Mouse (Mus musculus) liver, embryonic 14.5 days (tissue): ENCODE measurements around the gene Golt1b. TPM values are rescaled to one million over a fixed set of nuclear protein-coding genes. Genes with fewer than 3 reads are reported as not detected.

ENCODE experiments used
- ATAC-seq: fragments of 200-750 bp; cut with Nextera tagmentation; 2 replicates; pipeline ENCODE4 v1.8.0; 2017; ENCODE audit warnings: moderate number of reproducible peaks, mild to moderate bottlenecking, moderate library complexity; ENCODE audit not compliant: insufficient read depth
- DNase-seq, 3 experiments: peaks; one replicate each; pipeline ENCODE4 v3.0.0-alpha.2; 2012 to 2013; ENCODE audit warnings: low read depth in 3 of 3, low spot score in 3 of 3
- H3K27ac ChIP-seq: fragments of 300-500 bp; sonication (generic); 2 replicates; pipeline ENCODE4 v1.5.1; 2014; ENCODE audit warnings: moderate library complexity, mild to moderate bottlenecking, control low read depth, inconsistent platforms
- H3K27me3 ChIP-seq: fragments of 300-500 bp; sonication (generic); 2 replicates; pipeline ENCODE4 v1.6.1; 2014; ENCODE audit warnings: mild to moderate bottlenecking, low read length, moderate library complexity; ENCODE audit not compliant: control insufficient read depth, insufficient read depth
- H3K36me3 ChIP-seq: fragments of 300-500 bp; sonication (generic); replicated peaks from 2 replicates; pipeline ENCODE4 v1.6.1; 2014; ENCODE audit warnings: low read depth; ENCODE audit not compliant: control insufficient read depth, insufficient read depth
- H3K4me1 ChIP-seq, 2 experiments: fragments of 200-500 bp in 1 of 2; fragments of 300-500 bp in 1 of 2; sonication (generic) in 1 of 2; replicated peaks; 2 replicates each; pipeline ENCODE4 v1.6.1; 2012 to 2014; ENCODE audit warnings: antibody characterized with exemption in 1 of 2, inconsistent platforms in 1 of 2, low read length in 1 of 2; ENCODE audit not compliant: control insufficient read depth in 2 of 2, insufficient read depth in 2 of 2
- H3K4me2 ChIP-seq: fragments of 300-500 bp; sonication (generic); 2 replicates; pipeline ENCODE4 v1.6.1; 2014; ENCODE audit warnings: low read depth, mild to moderate bottlenecking, control low read depth, moderate library complexity
- H3K4me3 ChIP-seq, 2 experiments: fragments of 200-500 bp in 1 of 2; fragments of 300-500 bp in 1 of 2; sonication (generic) in 1 of 2; 2 replicates each; pipeline ENCODE4 v1.5.1; 2012 to 2014; ENCODE audit warnings: low read depth in 2 of 2, low read length in 2 of 2, mild to moderate bottlenecking in 2 of 2, control low read depth in 1 of 2, inconsistent platforms in 1 of 2, moderate library complexity in 1 of 2; ENCODE audit not compliant: insufficient read depth in 1 of 2
- H3K9ac ChIP-seq: fragments of 300-500 bp; sonication (generic); replicated peaks from 2 replicates; pipeline ENCODE4 v1.6.1; 2014; ENCODE audit warnings: mild to moderate bottlenecking, control low read depth, moderate library complexity
- H3K9me3 ChIP-seq: fragments of 300-500 bp; sonication (generic); 2 replicates; pipeline ENCODE4 v1.6.1; 2016; ENCODE audit warnings: low read length, mixed read lengths; ENCODE audit not compliant: control insufficient read depth
- CTCF ChIP-seq: IDR thresholded peaks from 2 replicates; pipeline ENCODE4 v1.5.1; 2016; ENCODE audit warnings: antibody characterized with exemption, low read depth, control low read depth
- EP300 ChIP-seq: IDR thresholded peaks from 2 replicates; pipeline ENCODE4 v1.6.1; 2016; ENCODE audit warnings: antibody characterized with exemption, low read depth
- WGBS: fragments of 180-500 bp; shearing (Covaris S2); extraction: QIAGEN DNeasy Blood & Tissue Kit; methylation state at CpG from one replicate; pipeline ENCODE4 v1.1.7; 2014; ENCODE audit not compliant: insufficient replicate concordance; 5-methylcytosine and 5-hydroxymethylcytosine counted together
- polyA plus RNA-seq, 2 experiments: library from polyadenylated mRNA; depleted of rRNA in 1 of 2; stranded (reverse) in 1 of 2; unstranded in 1 of 2; fragments of >200 nt; fragmentation: Nextera tagmentation in 1 of 2; extraction: Ambion mirVana in 1 of 2; gene quantifications; 2 replicates each; pipeline versions ENCODE4 v1.2.1 to v1.2.3; 2012 to 2014

Golt1b gene
- polyA plus RNA-seq, 2 experiments, result 7.9 to 39.4 TPM

- WGBS, result 50% methylated on average over 7 of the region's 7 CpGs
- no peak for DNase-seq
- no peak overlapping the region for H3K9ac ChIP-seq
- H3K9me3 ChIP-seq, result no peaks in the 10 kb centered on the region
- H3K27me3 ChIP-seq, result no peaks in the 10 kb centered on the region
- H3K4me2 ChIP-seq, result no peak overlapping the region
- H3K4me1 ChIP-seq, result no peaks in the 10 kb centered on the region
- no peaks in the 10 kb centered on the region for H3K36me3 ChIP-seq
- ATAC-seq, result no peak
- H3K27ac ChIP-seq, result no peak overlapping the region
- TF ChIP-seq EP300 (no peak), CTCF (no peak)
- no peak overlapping the region for H3K4me3 ChIP-seq
Observed at GRCm38 (mm10) chr6:142424976-142425375, 38.0 kb downstream of the Golt1b start.

DNA sequence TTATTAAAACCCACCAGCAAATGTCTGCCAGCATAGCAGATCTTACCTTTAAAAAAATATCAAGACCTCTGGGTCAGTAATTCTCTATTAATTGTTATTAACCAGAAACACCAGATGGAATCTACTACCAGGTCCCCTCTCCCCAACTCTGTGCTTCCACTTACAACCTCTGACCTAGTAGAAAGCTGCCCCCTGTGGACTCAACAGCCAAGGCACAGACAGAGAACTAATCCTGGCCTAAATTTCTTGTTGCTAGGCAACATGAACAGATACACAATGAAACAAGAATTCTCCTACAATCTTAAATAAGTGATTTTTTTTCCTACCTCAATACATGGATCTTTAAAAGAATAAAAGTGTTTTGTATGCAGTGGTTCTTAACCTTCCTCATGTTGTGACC, 42.1 kb downstream of the Golt1b start:
- DNase-seq (no peak), ATAC-seq (no peak)
- no peak overlapping the region for H3K27ac ChIP-seq
- TF ChIP-seq EP300 (no peak), CTCF (no peak)
- H3K4me1 ChIP-seq, result no peaks in the 10 kb centered on the region
- H3K27me3 ChIP-seq, result no peaks in the 10 kb centered on the region
- H3K9ac ChIP-seq, result no peak overlapping the region
- H3K36me3 ChIP-seq, result no peaks in the 10 kb centered on the region
- H3K4me2 ChIP-seq, result no peak overlapping the region
- no peak overlapping the region for H3K4me3 ChIP-seq
- no peaks in the 10 kb centered on the region for H3K9me3 ChIP-seq

GRCm38 (mm10) chr6:142451381-142451780, 64.4 kb downstream of the Golt1b start:
- H3K4me1 ChIP-seq, result no peaks in the 10 kb centered on the region
- no peak overlapping the region for H3K4me2 ChIP-seq
- TF ChIP-seq EP300, result no peak
- no peak for TF ChIP-seq CTCF
- DNase-seq (no peak), ATAC-seq (no peak)
- no peak overlapping the region for H3K27ac ChIP-seq
- H3K9ac ChIP-seq, result no peak overlapping the region
- H3K27me3 ChIP-seq, result no peaks in the 10 kb centered on the region
- H3K36me3 ChIP-seq, result no peaks in the 10 kb centered on the region
- no peak overlapping the region for H3K4me3 ChIP-seq
- 66% methylated on average over 12 of the region's 12 CpGs for WGBS
- H3K9me3 ChIP-seq, result no peaks in the 10 kb centered on the region

DNA sequence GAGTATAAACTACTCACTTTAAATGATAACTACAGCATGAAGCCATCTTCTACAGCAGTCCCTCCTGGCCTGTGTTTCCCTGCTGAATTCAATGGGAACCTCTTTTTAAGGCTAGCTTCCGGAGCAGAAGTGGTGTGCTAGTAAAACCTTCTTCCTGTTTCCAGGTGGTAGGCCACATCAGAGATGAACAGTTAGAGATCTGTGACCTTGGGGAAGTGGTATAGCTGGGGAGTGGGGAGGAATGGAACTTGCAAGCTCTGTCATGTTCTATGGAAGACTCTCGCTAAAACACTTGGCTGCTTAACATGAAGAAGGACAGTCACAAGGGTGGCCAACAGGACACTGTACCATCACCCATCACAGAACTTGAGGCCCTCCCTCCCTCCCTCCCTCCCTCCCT, 66.3 kb downstream of the Golt1b start:
- 49% methylated on average over 2 of the region's 2 CpGs for WGBS

More for the DNA sequence above, 66.3 kb downstream of the Golt1b start:
- Histone ChIP-seq H3K4me3 (no peak overlapping the region), H3K4me2 (no peak overlapping the region), H3K36me3 (no peaks in the 10 kb centered on the region), H3K9me3 (no peaks in the 10 kb centered on the region), H3K4me1 (no peaks in the 10 kb centered on the region), H3K27ac (no peak overlapping the region), H3K27me3 (no peaks in the 10 kb centered on the region), H3K9ac (no peak overlapping the region)
- DNase-seq (no peak), ATAC-seq (no peak)
- TF ChIP-seq CTCF (no peak), EP300 (no peak)

Other genes starting within 250 kb of the Golt1b start
- gene Slco1a6, start 178.7 kb upstream of the Golt1b start, polyA plus RNA-seq (2012; rRNA removed), result not detected in 2 replicates
- not detected in 2 replicates for gene Slco1a6, start 178.7 kb upstream of the Golt1b start, polyA plus RNA-seq (2014; fragmentation: Nextera tagmentation; extraction: Ambion mirVana)
- gene Iapp, start 88.8 kb upstream of the Golt1b start, polyA plus RNA-seq (2012; rRNA removed), result 0.08 and 0.16 TPM in 2 replicates
- gene Iapp, start 88.8 kb upstream of the Golt1b start, polyA plus RNA-seq (2014; fragmentation: Nextera tagmentation; extraction: Ambion mirVana), result not detected in 2 replicates
- not detected in 2 replicates for gene Slco1a5, start 64.2 kb upstream of the Golt1b start, polyA plus RNA-seq (2012; rRNA removed)
- not detected in 2 replicates for gene Slco1a5, start 64.2 kb upstream of the Golt1b start, polyA plus RNA-seq (2014; fragmentation: Nextera tagmentation; extraction: Ambion mirVana)
- gene Pyroxd1, start 41.6 kb upstream of the Golt1b start, polyA plus RNA-seq (2012; rRNA removed), result 1.5 and 2.5 TPM in 2 replicates
- 6.1 and 6.4 TPM in 2 replicates for gene Pyroxd1, start 41.6 kb upstream of the Golt1b start, polyA plus RNA-seq (2014; fragmentation: Nextera tagmentation; extraction: Ambion mirVana)
- 7.1 and 10.1 TPM in 2 replicates for gene Recql, start 134 bp upstream of the Golt1b start, polyA plus RNA-seq (2012; rRNA removed)
- 14.2 and 17.0 TPM in 2 replicates for gene Recql, start 134 bp upstream of the Golt1b start, polyA plus RNA-seq (2014; fragmentation: Nextera tagmentation; extraction: Ambion mirVana)
- 0.41 and 0.65 TPM in 2 replicates for gene Spx, start 26.2 kb downstream of the Golt1b start, polyA plus RNA-seq (2012; rRNA removed)
- gene Spx, start 26.2 kb downstream of the Golt1b start, polyA plus RNA-seq (2014; fragmentation: Nextera tagmentation; extraction: Ambion mirVana), result 0.20 and 0.29 TPM in 2 replicates
- gene Gys2, start 85.9 kb downstream of the Golt1b start, polyA plus RNA-seq (2012; rRNA removed), result 20.9 and 22.4 TPM in 2 replicates
- gene Gys2, start 85.9 kb downstream of the Golt1b start, polyA plus RNA-seq (2014; fragmentation: Nextera tagmentation; extraction: Ambion mirVana), result 38.8 and 43.6 TPM in 2 replicates
- 13.7 and 16.0 TPM in 2 replicates for gene Ldhb, start 120.7 kb downstream of the Golt1b start, polyA plus RNA-seq (2012; rRNA removed)
- 20.8 and 22.3 TPM in 2 replicates for gene Ldhb, start 120.7 kb downstream of the Golt1b start, polyA plus RNA-seq (2014; fragmentation: Nextera tagmentation; extraction: Ambion mirVana)
- 0.87 and 0.89 TPM in 2 replicates for gene Kcnj8, start 184.4 kb downstream of the Golt1b start, polyA plus RNA-seq (2012; rRNA removed)
- 1.6 TPM in 2 replicates for gene Kcnj8, start 184.4 kb downstream of the Golt1b start, polyA plus RNA-seq (2014; fragmentation: Nextera tagmentation; extraction: Ambion mirVana)